Mouse (Mus musculus) CH12.LX (cell line): ENCODE measurements around the gene Nod2.

Experiments
- CTCF ChIP-seq, 2 experiments: IDR thresholded peaks in 1 of 2; conservative IDR thresholded peaks in 1 of 2; 2 replicates each; pipeline ENCODE4 v1.5.1; 2011 to 2012; ENCODE audit warnings: low read depth in 2 of 2, low read length in 2 of 2, improper control_type of control experiment in 1 of 2, inconsistent platforms in 1 of 2, mild to moderate bottlenecking in 1 of 2, moderate library complexity in 1 of 2
- EP300 ChIP-seq: IDR thresholded peaks from 2 replicates; pipeline ENCODE4 v1.6.1; 2011; ENCODE audit warnings: low read length, improper control_type of control experiment
- ETS1 ChIP-seq: conservative IDR thresholded peaks from 2 replicates; pipeline ENCODE4 v1.6.1; 2012; ENCODE audit warnings: low read depth, mild to moderate bottlenecking, inconsistent platforms, low read length, improper control_type of control experiment, moderate library complexity
- GABPA ChIP-seq: IDR thresholded peaks from 2 replicates; pipeline ENCODE4 v1.6.1; 2012; ENCODE audit warnings: low read depth, low read length, improper control_type of control experiment, inconsistent platforms; ENCODE audit not compliant: insufficient replicate concordance
- IRF4 ChIP-seq: IDR thresholded peaks from 2 replicates; pipeline ENCODE4 v1.6.1; 2014; ENCODE audit warnings: low read depth, mild to moderate bottlenecking, inconsistent platforms, low read length, improper control_type of control experiment
- KAT2A ChIP-seq: IDR thresholded peaks from 2 replicates; pipeline ENCODE4 v1.6.1; 2012; ENCODE audit warnings: low read length, improper control_type of control experiment, inconsistent platforms; ENCODE audit not compliant: insufficient replicate concordance
- MAZ ChIP-seq: IDR thresholded peaks from 2 replicates; pipeline ENCODE4 v1.6.1; 2012; ENCODE audit warnings: low read depth, mild to moderate bottlenecking, inconsistent platforms, low read length, improper control_type of control experiment, moderate library complexity
- POLR2A ChIP-seq: IDR thresholded peaks from 2 replicates; pipeline ENCODE4 v1.6.1; 2011; ENCODE audit warnings: low read depth, mild to moderate bottlenecking, improper control_type of control experiment, low read length
- SIN3A ChIP-seq: IDR thresholded peaks from 2 replicates; pipeline ENCODE4 v1.6.1; 2012; ENCODE audit warnings: low read length, improper control_type of control experiment, inconsistent platforms
- TBP ChIP-seq: conservative IDR thresholded peaks from 2 replicates; pipeline ENCODE4 v1.6.1; 2011; ENCODE audit warnings: low read depth, low read length, improper control_type of control experiment
- USF1 ChIP-seq: IDR thresholded peaks from 2 replicates; pipeline ENCODE4 v1.6.1; 2014; ENCODE audit warnings: low read depth, mild to moderate bottlenecking, inconsistent platforms, low read length, improper control_type of control experiment
- ZNF384 ChIP-seq: IDR thresholded peaks from 2 replicates; pipeline ENCODE4 v1.6.1; 2012; ENCODE audit warnings: low read depth, low read length, improper control_type of control experiment, inconsistent platforms

DNA sequence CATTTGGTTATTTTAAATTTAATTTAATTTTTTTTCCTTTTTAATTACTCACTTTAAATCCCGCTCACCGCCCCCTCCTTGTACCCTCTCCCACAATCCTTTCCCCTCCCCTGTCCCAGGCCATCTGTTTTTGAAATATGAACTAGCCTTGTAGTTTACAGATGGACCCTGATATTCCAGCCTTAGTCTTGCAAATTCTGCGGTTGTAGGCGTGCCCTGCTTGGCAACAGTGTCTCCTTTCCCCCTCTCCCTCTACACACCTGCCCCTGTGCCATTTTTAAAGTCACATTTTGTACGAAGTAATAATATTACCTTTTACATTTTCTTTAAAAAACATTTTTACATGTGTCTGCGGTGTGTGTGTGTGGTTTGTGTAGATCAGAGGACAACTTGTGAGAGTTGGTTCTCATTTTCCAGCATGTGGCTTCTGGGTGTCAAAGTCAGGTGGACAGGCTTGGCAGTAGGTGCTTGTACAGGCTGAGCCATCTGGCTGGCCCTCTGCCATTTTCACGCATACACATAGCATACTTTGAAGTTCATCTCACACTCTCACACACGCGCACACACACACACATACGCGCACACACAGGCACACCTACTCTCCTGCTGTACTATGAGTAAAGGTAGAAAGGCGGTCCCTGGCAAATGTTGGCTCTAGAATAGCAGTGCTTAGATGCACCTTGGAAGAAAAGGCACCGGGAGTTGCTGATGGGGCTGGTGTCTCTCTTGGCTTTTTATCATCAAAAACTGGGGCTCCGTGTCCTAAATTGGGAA, 18.9 kb upstream of the Nod2 start:
- TF ChIP-seq GABPA (no peak), EP300 (no peak), MAZ (no peak), USF1 (no peak), SIN3A (no peak), TBP (no peak), CTCF (conservative IDR thresholded peaks at IDR 0.05 in 1 of 2, IDR thresholded peaks at IDR 0.05 in 1 of 2; ENCODE audit: low read depth in 2 of 2, low read length in 2 of 2) (no peak), IRF4 (no peak), POLR2A (no peak), KAT2A (no peak), ZNF384 (no peak), ETS1 (no peak)
